Mouse (Mus musculus) midbrain, embryonic 15.5 days (tissue): ENCODE results near the gene BC035947. TPM values are rescaled to one million over a fixed set of nuclear protein-coding genes. Genes with fewer than 3 reads are reported as not detected.
"Not testable (repeated sequence)": the region's sequence is repeated elsewhere in the genome, so short reads cannot be mapped to it uniquely, and the experiment has no call there.

Source experiments
- ATAC-seq: fragments of 200-750 bp; cut with Nextera tagmentation; replicated peaks from 2 replicates; pipeline ENCODE4 v1.8.0; 2017; ENCODE audit warnings: moderate TSS enrichment
- H3K27ac ChIP-seq: fragments of 300-500 bp; sonication (generic); 2 replicates; pipeline ENCODE4 v1.5.1; 2015; ENCODE audit warnings: mild to moderate bottlenecking, inconsistent platforms
- H3K27me3 ChIP-seq: fragments of 300-500 bp; sonication (generic); replicated peaks from 2 replicates; pipeline ENCODE4 v1.6.1; 2015; ENCODE audit warnings: inconsistent platforms
- H3K36me3 ChIP-seq: fragments of 300-500 bp; sonication (generic); replicated peaks from 2 replicates; pipeline ENCODE4 v1.6.1; 2015; ENCODE audit warnings: inconsistent platforms
- H3K4me1 ChIP-seq: fragments of 300-500 bp; sonication (generic); 2 replicates; pipeline ENCODE4 v1.6.1; 2015; ENCODE audit warnings: inconsistent platforms
- H3K4me2 ChIP-seq: fragments of 300-500 bp; sonication (generic); 2 replicates; pipeline ENCODE4 v1.6.1; 2015; ENCODE audit warnings: inconsistent platforms, mild to moderate bottlenecking, moderate library complexity
- H3K4me3 ChIP-seq: fragments of 300-500 bp; sonication (generic); 2 replicates; pipeline ENCODE4 v1.5.1; 2015; ENCODE audit warnings: mild to moderate bottlenecking, inconsistent platforms
- H3K9ac ChIP-seq: fragments of 300-500 bp; sonication (generic); 2 replicates; pipeline ENCODE4 v1.6.1; 2015; ENCODE audit warnings: mild to moderate bottlenecking, inconsistent platforms
- H3K9me3 ChIP-seq: fragments of 300-500 bp; sonication (generic); 2 replicates; pipeline ENCODE4 v1.6.1; 2016; ENCODE audit warnings: inconsistent platforms
- WGBS: fragments of 180-500 bp; shearing (Covaris S2); methylation state at CpG from one replicate; pipeline ENCODE4 v1.1.7; 2015; ENCODE audit warnings: mixed read lengths; 5-methylcytosine and 5-hydroxymethylcytosine counted together
- polyA plus RNA-seq: library from polyadenylated mRNA; unstranded; fragments of >200 nt; fragmentation: Nextera tagmentation; extraction: Ambion mirVana; gene quantifications from 2 replicates; pipeline ENCODE4 v1.2.1, GENCODE M21; 2015

The BC035947 gene
- 1.3 and 1.8 TPM in 2 replicates for polyA plus RNA-seq

DNA sequence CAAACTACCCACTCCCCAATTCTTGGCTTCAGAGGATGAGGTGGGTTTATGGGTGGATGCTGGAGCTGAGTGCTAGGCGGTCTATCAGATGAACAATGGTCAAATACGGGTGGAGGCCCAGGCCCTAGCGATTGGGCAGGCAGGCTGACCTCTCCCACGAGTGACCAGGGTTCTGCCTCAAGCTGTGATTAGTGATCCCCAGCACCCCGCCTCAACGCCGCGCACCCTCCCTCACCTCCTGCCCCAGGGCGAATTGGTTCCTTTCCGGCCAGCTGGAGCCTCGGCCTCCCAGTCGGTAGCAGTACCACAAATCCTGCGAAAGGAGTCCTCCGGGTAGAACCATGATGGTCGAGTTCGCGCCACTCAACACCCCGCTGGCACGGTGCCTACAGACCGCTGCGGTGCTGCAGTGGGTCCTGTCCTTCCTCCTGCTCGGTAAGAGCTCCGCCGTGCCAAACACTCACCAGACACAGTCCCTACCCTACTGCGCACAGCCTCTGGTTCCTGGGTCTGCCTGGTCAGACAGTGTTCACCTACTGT is at the start of gene BC035947:
Gene BC035947, minus strand, starts transcription at position 538 of the 540 bp plus-strand sequence.
- Histone ChIP-seq H3K9me3 (no peaks in the 10 kb centered on the region), H3K4me2 (peak within 1 kb of the TSS; percentile 59), H3K4me3 (peak within 1 kb of the TSS; percentile 37), H3K27ac (no peak within 1 kb of the TSS), H3K4me1 (peaks cover 5% of the 10 kb centered on the region), H3K27me3 (no peaks in the 10 kb centered on the region), H3K9ac (peak within 1 kb of the TSS; percentile 30), H3K36me3 (no peaks in the 10 kb centered on the region)
- 3% methylated on average over 25 of the region's 25 CpGs for WGBS
- ATAC-seq = peak; percentile 76; the same call in 1 of the 2 replicates

DNA sequence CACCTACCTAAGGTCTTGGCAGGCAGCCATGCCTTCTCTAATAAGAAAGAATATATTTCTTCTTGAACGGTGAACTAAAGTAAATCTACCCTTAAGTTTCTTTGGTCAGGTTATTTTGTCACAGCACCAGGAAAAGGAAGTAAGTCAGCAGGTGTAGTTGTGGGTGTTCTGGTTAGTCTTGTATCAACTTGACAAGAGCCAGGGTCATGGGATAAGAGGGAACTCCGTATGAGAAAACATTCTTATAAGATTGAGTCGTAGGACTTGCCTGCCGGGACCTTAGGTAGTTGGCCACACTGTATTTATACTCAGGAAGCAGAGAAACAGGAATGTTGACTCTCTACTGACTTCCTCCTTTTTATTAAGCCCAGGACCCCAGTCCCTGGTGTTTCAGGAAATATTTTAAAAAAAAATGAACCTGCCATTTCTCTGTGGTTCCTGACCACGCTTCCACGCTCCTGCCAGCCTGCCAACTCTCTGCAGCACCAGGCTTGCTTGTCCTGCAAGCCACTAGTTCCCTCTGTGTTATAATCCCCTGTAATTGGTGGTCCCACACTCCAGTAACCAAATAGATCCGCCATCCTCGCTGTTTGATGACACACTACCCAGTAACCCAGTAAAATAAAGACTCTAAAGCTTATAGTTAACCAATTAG is 42.2 kb upstream of the BC035947 start:
- Histone ChIP-seq H3K27me3 (no peaks in the 10 kb centered on the region), H3K4me1 (no peaks in the 10 kb centered on the region), H3K9ac (no peak overlapping the region), H3K27ac (no peak overlapping the region), H3K9me3 (no peaks in the 10 kb centered on the region), H3K36me3 (no peaks in the 10 kb centered on the region), H3K4me3 (no peak overlapping the region), H3K4me2 (no peak overlapping the region)
- ATAC-seq = no peak
- 77% methylated on average over 8 of the region's 8 CpGs for WGBS

DNA sequence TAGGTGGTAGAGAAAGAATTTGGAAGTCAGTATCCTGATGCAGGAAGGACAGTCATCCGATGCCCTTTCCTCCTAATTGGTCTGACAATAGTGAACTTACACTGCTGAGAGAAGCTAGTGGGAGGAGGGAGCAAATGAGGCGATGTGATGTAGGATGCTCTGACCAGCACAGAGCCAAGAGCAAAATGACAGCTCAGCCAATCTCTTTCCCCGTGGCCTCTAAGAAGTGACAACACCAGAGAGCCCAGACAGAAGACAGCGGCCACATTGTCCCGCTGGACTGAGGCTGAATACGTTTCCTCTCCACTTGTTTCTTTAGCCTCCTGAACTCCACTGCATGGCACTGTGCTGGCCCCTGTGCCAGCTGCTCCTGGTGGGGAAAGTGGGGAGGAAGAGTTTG is 37.0 kb upstream of the BC035947 start:
- ATAC-seq = no peak
- H3K9ac ChIP-seq = no peak overlapping the region
- no peaks in the 10 kb centered on the region for H3K9me3 ChIP-seq
- H3K27ac ChIP-seq = no peak overlapping the region
- no peaks in the 10 kb centered on the region for H3K36me3 ChIP-seq
- no peaks in the 10 kb centered on the region for H3K27me3 ChIP-seq
- H3K4me2 ChIP-seq = no peak overlapping the region
- WGBS = 44% methylated on average over 6 of the region's 6 CpGs
- no peak overlapping the region for H3K4me3 ChIP-seq
- H3K4me1 ChIP-seq = no peaks in the 10 kb centered on the region

DNA sequence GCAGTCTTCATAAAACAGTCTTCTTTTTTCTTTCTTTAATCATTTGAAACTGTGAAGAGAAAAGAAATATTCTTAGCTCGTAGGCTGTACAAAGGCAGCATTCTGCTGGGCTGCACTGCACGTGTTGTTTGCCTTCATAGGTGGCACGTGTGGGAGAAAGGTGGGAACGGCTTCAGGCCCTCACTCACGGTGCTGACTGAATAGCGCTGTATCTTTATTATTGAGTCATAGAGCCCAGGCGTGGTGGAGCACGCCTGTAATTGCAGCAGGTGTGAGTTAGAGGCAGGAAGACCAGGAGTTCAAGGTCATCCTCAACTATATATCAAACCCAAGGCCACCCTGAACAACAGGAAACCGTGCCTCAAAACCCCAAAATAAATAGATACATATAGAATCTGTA is 34.3 kb upstream of the BC035947 start:
- WGBS = 84% methylated on average over 9 of the region's 9 CpGs
- no peak for ATAC-seq
- no peak overlapping the region for H3K9ac ChIP-seq

DNA sequence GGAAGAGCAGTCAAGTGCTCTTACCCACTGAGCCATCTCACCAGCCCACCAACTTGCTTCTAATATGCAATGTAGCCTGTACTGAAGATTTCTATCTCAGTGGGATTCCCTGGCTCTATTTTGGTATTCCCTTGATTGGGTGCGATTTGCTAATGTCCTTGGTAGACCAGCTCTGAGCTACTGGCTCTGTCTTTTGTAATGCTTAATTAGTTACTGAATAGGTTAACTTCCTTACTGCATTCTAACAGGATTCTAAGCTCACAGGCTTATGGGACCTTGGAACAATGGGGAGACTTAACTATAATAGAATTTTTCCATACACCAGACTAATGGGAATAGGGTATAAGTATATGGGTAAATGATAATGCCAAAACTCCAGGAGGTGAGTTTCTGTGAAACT is 31.7 kb upstream of the BC035947 start:
- 81% methylated on average over 1 of the region's 1 CpGs for WGBS
- H3K27me3 ChIP-seq, H3K4me3 ChIP-seq, H3K9ac ChIP-seq, H3K4me2 ChIP-seq, H3K36me3 ChIP-seq, H3K4me1 ChIP-seq, H3K9me3 ChIP-seq, ATAC-seq, H3K27ac ChIP-seq: not testable (repeated sequence)

More for the DNA sequence above, 34.3 kb upstream of the BC035947 start:
- H3K27ac ChIP-seq = no peak overlapping the region
- H3K27me3 ChIP-seq = no peaks in the 10 kb centered on the region
- H3K4me3 ChIP-seq = no peak overlapping the region
- H3K36me3 ChIP-seq = no peaks in the 10 kb centered on the region
- H3K9me3 ChIP-seq = no peaks in the 10 kb centered on the region
- H3K4me2 ChIP-seq = no peak overlapping the region
- no peaks in the 10 kb centered on the region for H3K4me1 ChIP-seq

DNA sequence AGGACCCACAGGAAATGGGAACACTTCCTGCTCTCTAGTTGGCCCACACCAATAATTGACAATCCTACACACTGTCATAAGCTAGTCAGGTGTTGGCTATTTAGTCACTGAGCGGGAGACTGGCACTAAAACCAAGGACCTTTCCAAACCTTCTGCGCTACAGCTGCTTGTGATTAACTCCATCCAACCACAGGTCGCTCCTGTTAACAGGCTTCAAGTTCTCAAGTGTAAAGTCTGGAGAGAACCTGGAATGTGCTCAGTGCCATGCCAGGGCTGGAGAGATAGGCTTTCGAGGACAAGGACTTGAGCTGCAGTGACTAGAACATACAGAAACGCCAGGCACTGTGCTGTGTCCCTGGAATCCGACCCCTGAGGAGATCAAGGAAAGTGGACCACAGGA is 27.2 kb upstream of the BC035947 start:
- Histone ChIP-seq H3K4me3 (no peak overlapping the region), H3K36me3 (no peaks in the 10 kb centered on the region), H3K4me1 (peaks cover 15% of the 10 kb centered on the region), H3K4me2 (no peak overlapping the region), H3K9ac (no peak overlapping the region), H3K27ac (no peak overlapping the region), H3K27me3 (no peaks in the 10 kb centered on the region), H3K9me3 (no peaks in the 10 kb centered on the region)
- ATAC-seq = no peak
- WGBS = 75% methylated on average over 6 of the region's 6 CpGs

DNA sequence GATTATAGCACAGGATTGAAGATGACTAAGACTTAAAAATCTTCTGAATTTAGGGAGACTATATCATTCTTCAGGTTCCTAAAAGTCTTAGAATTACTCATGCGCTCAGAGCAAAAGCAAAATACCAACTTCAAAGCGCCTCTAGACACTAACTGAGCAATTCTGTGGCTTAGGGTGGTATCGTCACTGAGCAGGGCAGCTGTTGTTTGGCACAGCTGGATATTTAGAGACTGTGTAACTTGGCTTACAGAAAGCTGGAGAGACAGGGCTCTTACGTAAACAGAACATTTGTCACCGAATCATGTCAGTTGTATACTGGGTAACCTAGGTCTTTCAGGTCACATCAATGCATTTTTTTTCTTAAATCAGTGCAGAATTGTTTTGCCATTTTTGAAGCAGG is 26.4 kb upstream of the BC035947 start:
- H3K27me3 ChIP-seq = no peaks in the 10 kb centered on the region
- H3K4me3 ChIP-seq = no peak overlapping the region
- peaks cover 15% of the 10 kb centered on the region for H3K4me1 ChIP-seq
- H3K9me3 ChIP-seq = no peaks in the 10 kb centered on the region
- H3K27ac ChIP-seq = peak overlapping the region; percentile 75; the same call in 1 of the 2 replicates
- no peaks in the 10 kb centered on the region for H3K36me3 ChIP-seq
- no peak overlapping the region for H3K9ac ChIP-seq
- WGBS = 52% methylated on average over 5 of the region's 5 CpGs
- H3K4me2 ChIP-seq = peak overlapping the region; percentile 84
- no peak for ATAC-seq

DNA sequence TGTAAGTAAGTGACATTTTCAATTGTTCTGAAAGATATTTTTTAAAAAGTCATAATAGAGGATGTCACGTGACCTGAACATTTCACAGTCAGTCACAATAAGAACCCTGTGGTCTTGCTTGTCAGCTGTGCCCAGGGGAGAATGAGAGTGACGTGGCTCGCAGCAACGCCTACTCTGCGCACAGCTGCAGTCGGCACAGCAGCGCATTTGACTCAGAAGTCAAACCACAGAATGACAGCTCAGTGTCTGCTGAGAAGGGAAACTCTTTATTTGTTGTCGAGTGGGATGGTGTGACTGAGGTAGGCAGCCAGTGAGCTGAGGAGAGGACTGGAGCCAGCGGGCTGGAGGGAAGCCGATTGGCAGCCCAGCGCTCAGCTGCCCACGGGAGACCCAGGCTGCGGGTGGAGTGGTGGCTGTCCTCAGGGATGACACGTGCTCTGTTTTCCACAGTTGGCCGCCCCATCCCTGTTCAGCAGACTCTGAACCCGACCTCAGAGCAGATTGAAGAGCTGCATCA is 25.6 kb upstream of the BC035947 start:
- Histone ChIP-seq H3K27ac (peak overlapping the region; percentile 75), H3K9ac (peak overlapping the region; percentile 38), H3K27me3 (no peaks in the 10 kb centered on the region), H3K9me3 (no peaks in the 10 kb centered on the region), H3K4me3 (peak overlapping the region; percentile 39), H3K4me2 (peak overlapping the region; percentile 84), H3K36me3 (no peaks in the 10 kb centered on the region), H3K4me1 (peaks cover 15% of the 10 kb centered on the region)
- WGBS = 10% methylated on average over 16 of the region's 16 CpGs
- ATAC-seq = peak; percentile 96

DNA sequence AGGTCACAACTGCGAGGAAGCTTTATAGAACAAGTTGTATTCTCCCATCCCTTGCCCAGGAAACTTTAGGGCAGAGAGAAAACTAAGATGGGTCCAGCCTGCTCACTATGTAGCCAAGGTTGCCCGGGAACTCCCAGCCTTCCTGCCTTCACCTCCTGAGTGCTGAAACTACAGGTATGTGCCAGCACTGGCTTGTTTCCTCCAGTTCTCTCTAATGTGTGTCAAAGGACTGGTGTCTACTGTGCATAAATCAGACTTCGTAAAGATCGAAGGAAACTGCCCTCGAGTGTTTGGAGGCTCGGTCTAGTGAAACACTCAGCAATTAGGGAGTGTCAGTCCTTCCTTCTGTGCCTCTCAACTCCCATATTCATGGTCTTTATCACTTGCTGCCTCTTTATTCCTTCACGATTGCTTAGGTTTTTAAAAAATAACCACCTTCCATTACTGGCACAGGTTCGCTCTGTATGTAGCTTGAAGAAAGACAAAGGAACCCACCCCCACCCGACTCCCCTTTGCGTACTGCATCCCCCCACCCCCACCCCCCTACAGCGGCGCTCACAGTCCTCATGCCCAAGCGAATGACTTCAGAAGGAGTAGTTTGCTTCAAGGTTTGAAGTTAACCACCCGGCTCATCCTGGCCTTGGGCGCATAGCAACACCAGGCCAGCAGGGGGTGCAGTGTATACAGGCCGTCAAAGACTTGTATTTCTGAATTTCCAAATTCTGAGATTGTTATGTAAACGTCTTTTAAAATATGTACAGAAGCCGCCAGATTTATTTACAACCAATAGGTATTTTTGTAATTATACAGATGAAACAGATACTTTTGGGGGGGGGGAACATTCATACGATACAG is 24.6 kb upstream of the BC035947 start:
- H3K27me3 ChIP-seq = no peaks in the 10 kb centered on the region
- WGBS = 37% methylated on average over 19 of the region's 19 CpGs
- peaks cover 15% of the 10 kb centered on the region for H3K4me1 ChIP-seq
- no peak overlapping the region for H3K27ac ChIP-seq
- H3K36me3 ChIP-seq = no peaks in the 10 kb centered on the region
- ATAC-seq = peak; percentile 65; the same call in 1 of the 2 replicates
- H3K9me3 ChIP-seq = no peaks in the 10 kb centered on the region
- H3K4me3 ChIP-seq = peak overlapping the region; percentile 39
- H3K9ac ChIP-seq = no peak overlapping the region
- H3K4me2 ChIP-seq = peak overlapping the region; percentile 84

DNA sequence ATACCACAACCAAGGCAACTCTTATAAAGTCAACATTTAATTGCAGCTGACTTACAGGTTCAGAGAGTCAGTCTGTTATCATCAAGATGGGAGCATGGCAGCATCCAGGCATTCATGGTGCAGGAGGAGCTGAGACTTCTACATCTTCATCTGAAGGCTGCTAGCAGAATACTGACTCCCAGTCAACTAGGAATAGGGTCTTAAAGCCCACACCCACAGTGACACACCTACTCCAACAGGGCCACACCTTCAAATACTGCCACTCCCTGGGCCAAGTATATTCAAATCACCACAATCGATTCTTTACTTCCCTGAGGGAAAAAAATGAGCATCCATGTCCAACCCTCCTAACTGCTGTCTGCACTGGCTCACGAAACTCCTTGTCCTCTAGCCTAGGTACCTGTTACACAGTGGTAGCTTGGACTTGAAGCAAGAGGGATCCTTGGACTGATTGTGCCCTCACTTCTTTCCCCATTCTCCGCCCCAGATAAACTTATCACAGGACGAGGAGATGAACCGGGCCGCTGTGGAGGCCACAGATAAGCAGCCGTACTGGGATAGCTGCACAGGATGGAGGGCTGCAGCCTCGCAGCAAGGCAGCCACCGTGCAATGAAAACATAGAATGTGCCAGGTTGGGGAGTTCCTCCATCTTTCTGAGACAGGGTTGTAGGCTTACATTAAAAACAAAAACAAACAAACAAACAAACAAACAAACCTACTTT is 22.6 kb upstream of the BC035947 start:
- H3K27ac ChIP-seq = no peak overlapping the region
- H3K4me2 ChIP-seq = no peak overlapping the region
- H3K9ac ChIP-seq = no peak overlapping the region
- no peak overlapping the region for H3K4me3 ChIP-seq
- no peaks in the 10 kb centered on the region for H3K27me3 ChIP-seq
- WGBS = 94% methylated on average over 9 of the region's 9 CpGs
- ATAC-seq = no peak
- no peaks in the 10 kb centered on the region for H3K36me3 ChIP-seq
- H3K9me3 ChIP-seq = no peaks in the 10 kb centered on the region
- peaks cover 15% of the 10 kb centered on the region for H3K4me1 ChIP-seq

DNA sequence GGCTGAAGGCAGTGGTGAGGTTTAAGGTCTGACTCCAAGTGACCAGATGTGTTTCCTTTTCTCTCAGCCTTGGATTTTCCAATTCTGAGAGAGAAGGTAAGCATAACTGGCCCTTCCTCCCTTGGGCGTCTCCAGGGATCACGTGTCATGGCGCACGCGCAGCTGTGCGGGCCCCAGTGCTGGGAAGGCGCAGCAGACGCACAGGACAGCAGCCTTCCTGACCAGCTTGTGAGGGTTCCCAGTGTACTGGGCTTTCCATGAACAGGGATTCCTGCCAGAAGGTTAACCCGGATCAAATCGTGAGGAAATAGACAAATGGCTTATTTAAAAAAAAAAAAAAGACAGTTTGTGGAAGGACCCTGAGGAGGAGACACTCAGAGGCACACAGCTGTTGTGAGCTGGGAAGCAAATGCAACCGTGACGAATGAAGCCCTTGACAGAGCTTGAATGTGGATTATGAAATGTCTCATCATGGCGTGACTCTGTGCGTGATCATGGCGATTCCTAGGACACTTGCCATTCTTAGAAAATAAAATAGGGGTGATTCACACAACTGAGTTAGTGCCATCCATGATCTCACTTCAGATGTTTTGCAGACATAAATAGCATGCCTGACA is 20.3 kb upstream of the BC035947 start:
- H3K9me3 ChIP-seq = no peaks in the 10 kb centered on the region
- no peak for ATAC-seq
- no peak overlapping the region for H3K27ac ChIP-seq
- H3K9ac ChIP-seq = no peak overlapping the region
- H3K4me1 ChIP-seq = peaks cover 5% of the 10 kb centered on the region
- H3K4me2 ChIP-seq = no peak overlapping the region
- H3K36me3 ChIP-seq = no peaks in the 10 kb centered on the region
- no peaks in the 10 kb centered on the region for H3K27me3 ChIP-seq
- no peak overlapping the region for H3K4me3 ChIP-seq
- 83% methylated on average over 15 of the region's 15 CpGs for WGBS
